32 mouse cellular contexts compared by ENCODE assay signal in genomic region chrX:13357149-13357783, GRCm38 (mm10).
A peak's percentile ranks its signal among the peaks of the same experiment; 100 is the strongest.
DNase-seq lines count a peak whose midpoint lies in the region; ATAC-seq and TF ChIP-seq lines count a peak whose summit lies in the region.
"Had no signal": no experiment of that assay in that cellular context is flagged by ENCODE, and none has a peak within 500 bp of the region (broad histone marks: within the 10 kb centered on the region; RNA-seq: fewer than 3 reads in every experiment).

No protein-coding gene starts in this region.

- H3K4me3 ChIP-seq in bone marrow, adult 2 months (replicated peaks; ENCODE audit: control insufficient read depth, low read depth, low read length): no peak overlapping the region
- no peak overlapping the region for H3K4me3 ChIP-seq in intestine, embryonic 15.5 days (replicated peaks)
- no peak overlapping the region for H3K4me3 ChIP-seq in small intestine, adult 2 months (ENCODE audit: low read depth, low read length)
- H3K4me3 ChIP-seq: embryonic facial prominence, embryonic 10.5 days; embryonic facial prominence, embryonic 13.5 days; erythroblast, embryonic 14.5 days; forebrain, embryonic 12.5 days; forebrain, embryonic 15.5 days; heart, embryonic 12.5 days; heart, embryonic 15.5 days had no signal

- no peak overlapping the region for H3K9ac ChIP-seq in intestine, embryonic 15.5 days
- H3K9ac ChIP-seq: embryonic facial prominence, embryonic 13.5 days; forebrain, embryonic 12.5 days; forebrain, embryonic 15.5 days; heart, embryonic 12.5 days; heart, embryonic 15.5 days; hindbrain, embryonic 14.5 days had no signal

- peak overlapping the region; percentile 53; the same call in 1 of the 2 replicates for H3K27ac ChIP-seq in bone marrow, adult 2 months (ENCODE audit: control insufficient read depth, insufficient read depth, low read depth, low read length, poor library complexity)
- H3K27ac ChIP-seq in intestine, embryonic 15.5 days: no peak overlapping the region
- H3K27ac ChIP-seq in small intestine, adult 2 months (ENCODE audit: insufficient read depth, low read depth, low read length): peak overlapping the region; percentile 67
- H3K27ac ChIP-seq: embryonic facial prominence, embryonic 10.5 days; embryonic facial prominence, embryonic 13.5 days; forebrain, embryonic 12.5 days; forebrain, embryonic 15.5 days; heart, embryonic 15.5 days; hindbrain, embryonic 14.5 days; hindbrain, postnatal 0 days had no signal

- H3K4me2 ChIP-seq in intestine, embryonic 15.5 days (replicated peaks): no peak overlapping the region
- H3K4me2 ChIP-seq: embryonic facial prominence, embryonic 13.5 days; forebrain, embryonic 12.5 days; forebrain, embryonic 15.5 days; heart, embryonic 12.5 days; heart, embryonic 15.5 days; hindbrain, embryonic 14.5 days had no signal

- no peak for TF ChIP-seq POLR2A in bone marrow, adult 2 months (IDR thresholded peaks at IDR 0.05; ENCODE audit: borderline replicate concordance, control insufficient read depth, low read depth, low read length)
- TF ChIP-seq POLR2A in small intestine, adult 2 months (IDR thresholded peaks at IDR 0.05; ENCODE audit: low read depth, low read length): no peak

- peak; percentile 11 for DNase-seq in heart, adult 11 months
- DNase-seq in heart, postnatal 4 days: no peak
- DNase-seq in cerebellum, adult 18-20 months: no peak
- DNase-seq in lung, postnatal 36 days: no peak
- DNase-seq: adrenal gland, adult 2 months; adrenal gland, postnatal 14 days; B cell, adult 2 months; cerebellum, adult 2 months; cerebellum, postnatal 10 days; cerebellum, postnatal 36 days; embryo, embryonic 11 days; gastrocnemius, postnatal 14 days; heart, adult 18-20 months; heart, postnatal 10 days; heart, postnatal 36 days had no signal

- 0 out of 2 replicates have a peak, but pooled peaks cover 3% of the 10 kb centered on the region for H3K27me3 ChIP-seq in intestine, embryonic 15.5 days (replicated peaks)
- no peaks in the 10 kb centered on the region for H3K27me3 ChIP-seq in small intestine, adult 2 months (ENCODE audit: control insufficient read depth, insufficient read depth, low read length)
- H3K27me3 ChIP-seq: CH12.LX; forebrain, embryonic 15.5 days had no signal

- no peaks in the 10 kb centered on the region; the same call in 1 of the 2 replicates for H3K4me1 ChIP-seq in bone marrow, adult 2 months (ENCODE audit: control insufficient read depth, insufficient read depth, low read length)
- H3K4me1 ChIP-seq in intestine, embryonic 15.5 days (replicated peaks): no peaks in the 10 kb centered on the region
- peaks cover 2% of the 10 kb centered on the region; the same call in 1 of the 2 replicates for H3K4me1 ChIP-seq in small intestine, adult 2 months (ENCODE audit: control insufficient read depth, insufficient read depth, insufficient read length, low read length)
- H3K4me1 ChIP-seq: embryonic facial prominence, embryonic 10.5 days; embryonic facial prominence, embryonic 13.5 days; forebrain, embryonic 12.5 days; forebrain, embryonic 15.5 days; heart, embryonic 12.5 days; heart, embryonic 15.5 days had no signal

- ATAC-seq in intestine, embryonic 15.5 days: peak; percentile 84
- ATAC-seq in monocyte, adult 5-6 weeks (replicated peaks; ENCODE audit: insufficient number of reproducible peaks, low FRiP score, low TSS enrichment, poor library complexity, severe bottlenecking): no peak
- ATAC-seq: forebrain, embryonic 15.5 days; hindbrain, postnatal 0 days; inflammation-experienced regulatory T-cells, adult 6 months; Patski had no signal

- TF ChIP-seq CTCF in bone marrow, adult 2 months (IDR thresholded peaks at IDR 0.05; ENCODE audit: control insufficient read depth, insufficient read depth, low read length): no peak
- no peak for TF ChIP-seq CTCF in small intestine, adult 2 months (IDR thresholded peaks at IDR 0.05; ENCODE audit: extremely low read depth, insufficient read length, insufficient replicate concordance, low read depth, low read length)

- 62% methylated on average over 5 of the region's 5 CpGs for WGBS in bone marrow, adult 2 months
- 57% methylated on average over 5 of the region's 5 CpGs for WGBS in intestine, embryonic 15.5 days
- WGBS in small intestine, adult 2 months: 23% methylated on average over 5 of the region's 5 CpGs

- no peaks in the 10 kb centered on the region for H3K36me3 ChIP-seq in intestine, embryonic 15.5 days
- H3K36me3 ChIP-seq in small intestine, adult 2 months (ENCODE audit: control insufficient read depth, insufficient read depth, low read length): no peaks in the 10 kb centered on the region
- H3K36me3 ChIP-seq: embryonic facial prominence, embryonic 10.5 days; embryonic facial prominence, embryonic 13.5 days; forebrain, embryonic 12.5 days; forebrain, embryonic 15.5 days; G1E; heart, embryonic 12.5 days; heart, embryonic 15.5 days had no signal

- H3K9me3 ChIP-seq in intestine, embryonic 15.5 days: no peaks in the 10 kb centered on the region
- H3K9me3 ChIP-seq: embryonic facial prominence, embryonic 10.5 days; embryonic facial prominence, embryonic 13.5 days; forebrain, embryonic 12.5 days; forebrain, embryonic 15.5 days; G1E; heart, embryonic 12.5 days; heart, embryonic 15.5 days had no signal
